Mouse (Mus musculus) lung, postnatal 4 days (tissue): ENCODE measurements around the gene Hoxa10.

Experiments
- DNase-seq, 2 experiments: peaks; one replicate each; pipeline ENCODE4 v3.0.0; 2021

Hoxa10 gene

GRCm38 (mm10) chr6:52262463-52263320 is 22.0 kb upstream of the Hoxa10 start:
- no peak for DNase-seq

- no peak for DNase-seq
These were observed 21.3 kb upstream of the Hoxa10 start for GRCm38 (mm10) chr6:52261751-52262462.

DNA sequence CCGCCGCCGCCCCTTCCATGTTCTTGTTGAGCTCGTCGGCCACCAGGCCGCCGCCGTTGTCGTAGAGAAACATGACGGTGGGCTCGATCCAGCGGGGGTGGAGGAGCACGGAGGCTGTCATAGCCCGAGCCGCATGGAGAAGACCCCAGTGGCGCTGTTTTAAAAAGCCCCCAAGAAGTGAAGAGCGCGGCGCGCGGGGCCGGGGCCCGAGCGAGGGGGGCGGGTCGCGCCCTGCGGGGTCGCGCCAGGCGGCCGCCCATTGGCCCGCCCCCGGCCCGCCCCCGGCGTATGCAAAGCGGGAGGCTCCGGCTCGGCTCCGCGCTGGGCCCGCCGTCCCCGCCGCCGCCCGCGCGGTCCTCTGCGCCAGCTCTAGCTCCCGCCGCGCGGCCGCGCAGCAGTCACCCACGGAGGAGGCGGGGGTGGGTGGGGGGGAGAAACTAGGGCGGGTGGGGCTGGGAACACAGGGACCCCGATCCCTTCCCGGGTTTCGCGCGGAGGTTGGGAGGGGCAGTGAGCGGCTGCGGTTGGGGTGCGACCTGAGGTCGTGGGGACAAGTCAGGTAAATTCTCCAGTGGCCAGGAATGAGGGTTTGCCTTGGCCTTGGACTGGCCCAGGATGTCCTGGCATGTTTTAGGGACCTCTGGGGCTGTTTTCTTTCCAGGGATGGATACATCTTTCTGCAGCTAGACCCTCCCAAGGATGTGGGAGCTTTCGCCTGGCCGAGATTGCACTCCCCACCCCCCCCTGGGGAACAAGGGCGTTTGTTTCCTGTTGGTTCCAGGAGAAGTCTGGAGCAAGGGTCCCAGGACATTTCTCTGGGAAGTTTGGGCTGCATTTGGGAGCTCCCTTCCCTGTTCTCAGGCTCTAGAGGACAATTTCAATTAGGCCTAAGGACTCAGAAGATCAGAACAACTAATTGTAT is 20.3 kb upstream of the Hoxa10 start, which contains the start of gene Hoxa13:
Gene Hoxa13, minus strand, starts transcription at position 227 of the 922 bp plus-strand sequence.
- no peak for DNase-seq

DNA sequence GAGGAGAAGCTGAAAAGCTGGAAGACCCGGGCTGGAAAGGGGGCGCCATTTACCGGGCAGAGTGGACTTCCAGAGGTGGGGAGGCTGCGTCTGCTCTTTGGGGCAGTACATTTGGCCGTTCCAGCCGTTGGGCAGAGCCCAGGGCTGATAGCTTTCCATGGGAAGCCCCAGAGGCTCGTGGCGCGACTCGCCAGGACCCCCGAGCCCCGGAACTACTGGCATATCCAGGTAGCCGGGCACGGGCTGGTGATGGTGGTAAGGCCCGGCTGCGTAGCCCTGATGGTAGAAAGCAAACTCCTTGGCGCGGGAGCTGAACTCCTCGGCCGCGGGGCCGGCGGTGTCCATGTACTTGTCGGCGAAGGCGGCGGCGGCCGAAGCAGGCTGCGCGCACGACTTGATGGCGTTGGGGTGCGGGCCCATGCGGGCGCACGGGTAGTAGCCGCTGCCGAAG is 19.2 kb upstream of the Hoxa10 start:
- no peak for DNase-seq

DNA sequence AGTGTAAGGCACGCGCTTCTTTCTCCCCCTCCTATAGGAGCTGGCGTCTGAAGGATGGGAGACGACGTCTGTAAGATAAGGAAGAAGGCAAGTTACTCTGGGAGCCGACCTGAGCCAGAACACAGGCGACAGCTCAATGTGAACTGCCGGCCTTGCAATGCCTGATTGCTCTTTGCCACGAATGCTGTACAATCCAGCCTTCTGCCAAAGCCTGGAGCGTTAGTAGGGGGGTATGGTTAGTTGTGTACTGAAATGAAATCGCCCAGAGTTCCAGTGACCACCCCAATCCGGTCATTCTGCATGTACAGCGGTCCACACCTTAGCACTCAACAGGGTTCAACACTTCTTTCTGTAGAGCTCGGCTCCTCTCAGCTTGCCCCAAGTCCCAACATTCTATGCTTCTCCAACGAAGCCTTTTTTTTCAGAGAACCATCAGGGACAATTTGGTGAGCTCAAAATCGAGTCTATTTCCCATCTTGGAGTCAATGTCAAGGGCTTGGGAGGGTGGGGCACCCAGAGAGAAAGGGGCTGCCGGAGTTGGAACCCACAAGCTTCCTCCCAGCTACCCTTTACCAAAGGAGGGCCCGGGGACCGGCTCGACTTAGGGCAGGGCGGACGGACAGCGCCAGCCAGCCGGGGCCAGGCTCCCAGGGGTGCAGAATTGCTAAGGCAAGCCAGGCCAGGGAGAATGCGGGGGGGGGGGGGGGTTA is 18.6 kb upstream of the Hoxa10 start:
- no peak for DNase-seq

DNA sequence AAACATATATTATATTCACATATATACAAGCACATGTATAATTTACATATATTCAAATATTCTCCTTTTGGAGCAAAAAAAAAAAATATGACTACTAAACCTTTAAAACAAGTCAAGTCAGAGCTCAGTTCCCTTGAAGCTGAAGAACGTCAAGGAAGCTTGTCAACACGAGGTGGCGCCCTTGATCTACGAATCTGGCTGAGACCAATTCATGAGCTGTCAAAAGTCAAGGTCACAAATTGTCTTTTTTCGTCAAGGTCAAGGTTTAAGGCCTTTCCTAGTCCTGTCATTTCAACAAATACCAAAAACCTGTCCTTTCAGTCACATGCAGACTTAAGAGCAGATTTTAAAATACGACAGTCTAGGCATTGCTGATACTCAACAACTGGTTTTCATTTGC is 16.3 kb upstream of the Hoxa10 start:
- peak; percentile 69 to 84 for DNase-seq

DNA sequence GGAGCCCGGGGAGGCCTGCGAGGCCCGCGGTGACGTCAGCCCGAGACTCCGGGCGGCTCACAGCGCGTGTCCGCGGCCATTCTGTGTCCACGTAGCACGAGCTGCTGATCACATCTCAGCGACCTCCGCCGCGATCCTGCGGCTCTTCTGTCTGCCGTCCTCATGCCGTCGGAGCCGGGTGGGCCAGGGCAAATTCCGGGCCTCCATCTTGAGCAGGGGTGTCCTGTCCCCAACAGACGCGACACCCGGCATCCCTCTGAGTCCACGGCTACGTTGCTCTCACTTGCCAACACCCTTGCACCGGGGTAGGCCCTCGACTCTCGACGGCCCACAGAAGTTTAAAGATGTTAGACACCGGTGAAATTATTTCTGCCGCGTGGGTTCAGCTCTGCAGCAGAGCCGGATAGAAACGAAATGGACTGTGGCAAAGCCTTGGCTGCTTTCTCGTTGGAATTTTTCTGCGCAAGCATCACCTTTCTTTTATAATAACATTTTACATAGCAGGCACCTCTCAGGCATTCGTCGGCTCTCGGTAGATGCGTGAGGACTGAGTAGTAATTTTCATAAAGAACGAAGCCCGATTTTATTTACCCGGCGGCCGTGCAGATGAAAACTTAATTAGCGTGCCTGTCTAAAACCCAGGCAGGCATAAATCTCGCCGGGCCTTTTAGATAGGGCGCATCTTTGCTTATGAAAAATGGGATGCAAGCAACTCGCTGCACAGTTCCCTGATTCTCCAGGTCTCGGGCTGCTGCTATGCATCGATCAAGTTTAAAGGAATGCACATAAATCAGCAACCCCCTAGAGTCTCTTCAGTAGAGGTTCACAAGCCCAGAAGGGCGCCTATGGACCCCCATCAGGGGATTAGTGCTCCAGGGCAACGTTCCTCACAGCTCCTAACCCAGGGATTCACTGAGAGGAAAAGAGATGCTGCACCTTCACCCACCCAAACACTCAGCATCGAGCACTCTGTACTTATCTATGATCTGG is 13.2 kb upstream of the Hoxa10 start:
- peak in 1 of 2 experiments; percentile 30 for DNase-seq

DNA sequence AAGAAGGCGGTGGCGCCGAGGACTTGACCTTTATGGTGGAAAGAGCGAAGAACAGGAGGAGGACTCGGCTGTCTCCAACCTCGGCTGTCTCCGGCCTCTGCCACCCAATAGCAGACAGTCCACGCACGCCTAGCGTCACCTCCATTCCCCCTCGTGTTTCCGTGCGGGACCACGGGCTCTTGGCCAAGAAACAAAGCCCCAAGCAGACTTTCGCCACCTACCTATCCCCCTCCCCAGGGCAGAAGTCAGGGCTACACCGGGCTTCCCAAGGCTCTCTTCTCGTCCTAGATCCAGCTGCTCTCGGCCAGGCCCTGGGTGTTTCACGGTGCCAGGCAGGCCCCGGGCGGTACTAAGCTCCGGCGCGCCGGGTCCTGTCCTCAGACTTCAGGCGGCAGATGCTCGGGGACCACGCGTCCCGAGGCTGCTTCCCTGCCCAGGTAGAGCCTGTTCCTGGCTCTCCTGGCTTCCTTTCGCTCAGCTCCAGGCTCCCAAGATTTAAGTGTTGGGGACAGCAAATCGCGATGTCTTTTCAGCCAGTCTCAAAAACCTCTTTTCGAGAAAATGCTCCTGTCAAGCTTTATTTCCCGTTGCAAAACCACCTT is 12.2 kb upstream of the Hoxa10 start:
- DNase-seq, result no peak

- peak in 1 of 2 experiments; percentile 16 for DNase-seq
These were observed 11.5 kb upstream of the Hoxa10 start for GRCm38 (mm10) chr6:52252016-52252774.

GRCm38 (mm10) chr6:52251177-52251879 is 10.7 kb upstream of the Hoxa10 start:
- DNase-seq, result no peak

- DNase-seq, result no peak
These were observed 9.2 kb upstream of the Hoxa10 start for GRCm38 (mm10) chr6:52249826-52250225.

- no peak for DNase-seq
These were observed 8.7 kb upstream of the Hoxa10 start for GRCm38 (mm10) chr6:52249415-52249738.

- peak in 1 of 2 experiments; percentile 20 for DNase-seq
These were observed 8.2 kb upstream of the Hoxa10 start for GRCm38 (mm10) chr6:52248638-52249414.

GRCm38 (mm10) chr6:52247766-52248637 is 7.3 kb upstream of the Hoxa10 start:
- DNase-seq, result peak in 1 of 2 experiments; percentile 22

DNA sequence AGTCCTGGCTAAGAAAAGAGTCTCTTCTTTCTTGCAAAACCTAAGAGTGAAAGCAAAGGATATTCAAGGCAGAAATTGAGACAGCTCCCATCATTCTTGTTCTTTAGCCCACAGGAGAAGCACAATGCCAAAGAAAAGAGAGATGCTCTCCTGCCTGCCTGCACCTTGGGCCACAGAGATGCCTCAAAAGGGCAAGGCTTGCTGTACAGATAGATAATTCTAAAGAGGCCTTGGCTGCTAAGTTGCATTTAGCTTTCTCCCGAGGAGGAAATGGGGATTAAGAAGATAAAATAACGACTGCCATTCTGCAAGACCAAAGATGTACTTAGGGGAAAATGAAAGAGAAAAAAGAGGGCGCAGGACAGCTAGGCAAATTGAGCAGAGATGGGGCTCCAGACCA is 6.3 kb upstream of the Hoxa10 start:
- peak in 1 of 2 experiments; percentile 14 for DNase-seq

DNA sequence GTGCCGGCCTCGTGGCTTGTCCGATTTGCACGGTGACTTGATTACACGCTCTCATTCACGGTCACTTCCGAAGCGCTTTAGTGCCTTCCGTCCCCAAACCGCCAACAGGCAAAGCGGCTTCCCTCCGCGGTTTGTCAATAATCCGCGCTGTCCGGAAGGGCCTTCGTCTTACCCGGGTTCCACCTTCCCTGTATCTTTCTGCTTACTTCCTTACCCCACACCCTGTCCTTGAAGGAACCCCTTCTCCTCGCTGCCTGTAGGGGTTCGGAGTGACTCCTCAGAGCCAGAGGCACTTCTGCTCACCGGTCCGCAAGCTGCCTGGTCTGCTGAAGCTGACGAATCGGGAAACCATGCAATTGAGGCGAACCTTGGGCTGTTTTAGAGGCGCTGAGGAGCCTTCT is 5.7 kb upstream of the Hoxa10 start:
- peak in 1 of 2 experiments; percentile 28 for DNase-seq

DNA sequence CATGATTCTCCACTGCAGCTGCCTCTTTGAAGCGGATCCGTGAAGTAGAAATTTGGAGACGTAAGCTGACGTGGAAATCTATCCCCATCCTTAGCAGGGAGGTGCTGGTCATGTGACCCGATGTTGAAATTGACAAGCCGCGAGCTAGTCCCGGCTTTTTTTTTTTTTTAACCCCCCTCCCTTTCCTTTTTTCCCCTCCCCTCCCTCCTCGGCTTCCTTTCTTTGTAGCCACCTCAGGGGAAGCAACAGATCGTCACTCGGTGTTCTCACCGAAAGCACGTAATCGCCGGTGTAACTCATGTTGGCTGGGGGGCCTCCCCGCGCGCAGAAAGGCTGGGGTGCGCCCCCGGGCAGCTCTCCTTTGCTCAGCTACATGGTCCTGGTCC is 5.1 kb upstream of the Hoxa10 start, which contains the start of gene Hoxa11:
Gene Hoxa11, minus strand, starts transcription at position 54 of the 386 bp plus-strand sequence.
- DNase-seq, result no peak
